Mouse (Mus musculus) activated CD4-positive, CD25-positive, alpha-beta regulatory T cell, adult 9 weeks (primary cell): ENCODE data around the gene Olfr911-ps1. TPM values are rescaled to one million over a fixed set of nuclear protein-coding genes. Genes with fewer than 3 reads are reported as not detected.

Experiments used
- polyA plus RNA-seq: library from polyadenylated mRNA; unstranded; fragments of 100-300 nt; shearing (Covaris generic); gene quantifications from one replicate; pipeline ENCODE4 v1.2.1, GENCODE M21; 2017

Gene Olfr911-ps1
- polyA plus RNA-seq, result not detected

DNA sequence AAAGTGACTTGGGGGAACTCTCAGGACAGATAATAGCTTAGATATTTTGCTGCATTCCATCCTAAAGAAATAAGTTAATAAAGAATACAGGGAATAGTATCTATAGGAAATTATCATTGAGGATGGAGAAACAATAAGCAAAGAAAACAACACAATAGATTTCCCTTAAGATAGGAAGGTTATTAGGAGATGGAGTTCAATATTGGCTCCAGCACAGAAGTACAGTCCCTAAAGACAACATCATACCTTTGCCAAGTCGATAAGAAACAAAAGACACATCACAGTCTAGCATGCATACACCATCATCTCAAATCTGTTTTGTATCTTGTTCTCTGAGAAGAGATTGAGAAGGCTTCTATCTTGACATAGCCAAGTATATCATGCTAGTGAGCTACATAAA lies at the start of gene Olfr911-ps1:
Gene Olfr911-ps1 (plus strand): TSS at position 301 of the 400 bp plus-strand sequence.

DNA sequence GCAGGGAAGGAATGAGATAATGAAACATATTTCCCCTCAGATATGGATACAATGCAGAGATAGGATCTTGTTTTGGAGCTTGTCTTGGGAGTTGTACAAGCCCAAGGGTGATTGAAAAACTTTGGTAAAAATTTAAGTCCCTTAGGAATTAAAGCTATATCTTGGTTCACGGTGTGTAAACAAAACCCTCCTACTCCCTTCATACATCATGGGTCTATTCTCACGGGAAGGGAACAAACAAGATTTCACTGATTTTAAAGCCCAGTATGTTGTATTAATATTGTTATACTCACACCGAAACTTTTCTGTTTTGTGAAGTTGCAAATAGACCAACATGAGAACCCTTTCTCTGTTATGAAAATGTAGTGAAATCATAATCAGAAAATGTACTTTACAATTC lies 34.6 kb upstream of the Olfr911-ps1 start, which contains the start of gene Olfr906:
Gene Olfr906 (plus strand): TSS at position 301 of the 400 bp plus-strand sequence.

DNA sequence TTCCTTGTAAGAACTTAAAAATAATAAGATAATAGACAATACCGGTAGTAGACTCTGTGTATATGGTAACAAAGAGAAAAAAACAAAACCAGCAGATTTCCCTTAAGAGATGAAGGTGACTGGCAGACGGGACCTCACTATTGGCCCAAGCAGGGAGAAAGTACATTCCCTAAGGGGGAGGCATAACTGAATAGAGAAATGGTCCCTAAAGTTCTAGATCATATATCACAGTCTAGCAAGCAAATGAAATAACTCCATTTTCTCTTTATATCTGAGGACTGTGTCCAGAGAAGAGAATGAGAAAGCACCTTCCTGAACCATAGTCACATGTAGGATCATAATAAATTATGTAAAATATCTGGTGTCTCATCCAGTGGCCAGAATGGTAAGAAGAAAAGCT lies 25.9 kb upstream of the Olfr911-ps1 start, which contains the start of gene Olfr907:
Gene Olfr907 (plus strand): TSS at position 301 of the 400 bp plus-strand sequence.

DNA sequence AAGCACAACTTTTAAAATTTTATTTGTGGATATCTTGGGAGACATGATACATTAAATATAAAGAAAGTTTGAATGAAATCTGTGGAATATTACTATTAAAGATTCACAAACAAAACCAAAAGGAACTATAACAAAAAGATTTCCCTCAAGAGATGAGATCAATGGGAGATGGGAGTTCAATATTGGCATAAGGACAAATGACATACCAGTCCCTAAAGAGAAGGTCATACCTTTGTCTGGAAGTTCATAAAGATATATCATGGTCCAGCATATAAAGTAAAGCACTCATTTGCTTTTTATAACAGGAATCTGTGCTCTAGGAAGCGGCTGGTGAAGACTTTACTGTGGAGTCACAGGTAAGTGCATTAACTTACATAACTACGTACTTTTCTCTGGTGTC lies 16.2 kb downstream of the Olfr911-ps1 start, which contains the start of gene Olfr910:
Gene Olfr910 (plus strand): TSS at position 301 of the 400 bp plus-strand sequence.

Other genes with a start within 250 kb of the Olfr911-ps1 start
- gene Olfr896-ps1, start 230.5 kb upstream of the Olfr911-ps1 start, polyA plus RNA-seq, result not detected
- not detected for gene Olfr25, start 192.5 kb upstream of the Olfr911-ps1 start, polyA plus RNA-seq
- 0.11 TPM for gene Olfr898, start 173.2 kb upstream of the Olfr911-ps1 start, polyA plus RNA-seq
- gene Olfr250, start 154.7 kb upstream of the Olfr911-ps1 start, polyA plus RNA-seq, result 0.07 TPM
- gene Olfr251, start 144.5 kb upstream of the Olfr911-ps1 start, polyA plus RNA-seq, result not detected
- gene Olfr147, start 119.9 kb upstream of the Olfr911-ps1 start, polyA plus RNA-seq, result not detected
- 0.10 TPM for gene Olfr901, start 92.1 kb upstream of the Olfr911-ps1 start, polyA plus RNA-seq
- gene Olfr902, start 73.9 kb upstream of the Olfr911-ps1 start, polyA plus RNA-seq, result not detected
- gene Olfr904, start 58.4 kb upstream of the Olfr911-ps1 start, polyA plus RNA-seq, result not detected
- not detected for gene Olfr905, start 50.5 kb upstream of the Olfr911-ps1 start, polyA plus RNA-seq
- not detected for gene Olfr906, start 34.5 kb upstream of the Olfr911-ps1 start, polyA plus RNA-seq
- gene Olfr907, start 25.8 kb upstream of the Olfr911-ps1 start, polyA plus RNA-seq, result not detected
- not detected for gene Olfr910, start 16.3 kb downstream of the Olfr911-ps1 start, polyA plus RNA-seq
- gene Olfr912, start 58.6 kb downstream of the Olfr911-ps1 start, polyA plus RNA-seq, result 0.05 TPM
- not detected for gene Olfr913, start 71.2 kb downstream of the Olfr911-ps1 start, polyA plus RNA-seq
- gene Olfr914, start 83.5 kb downstream of the Olfr911-ps1 start, polyA plus RNA-seq, result not detected
- not detected for gene Olfr916, start 138.3 kb downstream of the Olfr911-ps1 start, polyA plus RNA-seq
- gene Olfr917, start 144.3 kb downstream of the Olfr911-ps1 start, polyA plus RNA-seq, result not detected
- gene Olfr918, start 153.0 kb downstream of the Olfr911-ps1 start, polyA plus RNA-seq, result not detected
- gene Olfr919, start 182.1 kb downstream of the Olfr911-ps1 start, polyA plus RNA-seq, result not detected
- 61.8 TPM for gene Vwa5a, start 196.7 kb downstream of the Olfr911-ps1 start, polyA plus RNA-seq
- gene Olfr920, start 230.7 kb downstream of the Olfr911-ps1 start, polyA plus RNA-seq, result not detected